Mouse (Mus musculus) ES-Bruce4 (cell line): Measurements from ENCODE around the gene Ip6k1. TPM values are rescaled to one million over a fixed set of nuclear protein-coding genes. Genes with fewer than 3 reads are reported as not detected.
A peak's percentile ranks its signal among the peaks of the same experiment; 100 is the strongest.

Experiments used
- H3K27ac ChIP-seq: 2 replicates; pipeline ENCODE4 v1.5.1; 2012; ENCODE audit warnings: low read length, inconsistent platforms; ENCODE audit not compliant: insufficient read depth
- H3K27me3 ChIP-seq: 2 replicates; pipeline ENCODE4 v1.6.1; 2012; ENCODE audit warnings: mild to moderate bottlenecking, low read length, inconsistent platforms; ENCODE audit not compliant: control insufficient read depth, poor library complexity, insufficient read depth, severe bottlenecking
- H3K36me3 ChIP-seq: 2 replicates; pipeline ENCODE4 v1.6.1; 2012; ENCODE audit warnings: inconsistent platforms, mild to moderate bottlenecking, low read length, moderate library complexity; ENCODE audit not compliant: control insufficient read depth, poor library complexity, insufficient read depth, severe bottlenecking
- H3K4me1 ChIP-seq: one replicate; pipeline ENCODE4 v1.8.1; 2011; ENCODE audit warnings: low read length; ENCODE audit not compliant: control insufficient read depth, insufficient read depth
- H3K4me3 ChIP-seq: 2 replicates; pipeline ENCODE4 v1.5.1; 2011; ENCODE audit warnings: low read depth, mild to moderate bottlenecking, low read length
- H3K9ac ChIP-seq: 2 replicates; pipeline ENCODE4 v1.6.1; 2012; ENCODE audit warnings: low read depth, mild to moderate bottlenecking, inconsistent platforms; ENCODE audit not compliant: poor library complexity, severe bottlenecking
- H3K9me3 ChIP-seq: replicated peaks from 2 replicates; pipeline ENCODE4 v1.6.1; 2012; ENCODE audit warnings: mild to moderate bottlenecking, low read length, inconsistent platforms; ENCODE audit not compliant: control insufficient read depth, poor library complexity, insufficient read depth, severe bottlenecking
- CTCF ChIP-seq: IDR thresholded peaks from one replicate; pipeline ENCODE4 v1.8.1; 2011; ENCODE audit warnings: low read depth, low read length
- EP300 ChIP-seq: IDR thresholded peaks from 2 replicates; pipeline ENCODE4 v1.6.1; 2011; ENCODE audit warnings: low read depth, low read length; ENCODE audit not compliant: insufficient read depth
- POLR2A ChIP-seq: IDR thresholded peaks from one replicate; pipeline ENCODE4 v1.8.1; 2011; ENCODE audit warnings: low read length; ENCODE audit not compliant: insufficient read depth
- polyA plus RNA-seq: library from polyadenylated mRNA; stranded (reverse); fragments of >200 nt; gene quantifications from 2 replicates; pipeline ENCODE4 v1.2.4, GENCODE M21; 2011; ENCODE audit warnings: low read depth; ENCODE audit not compliant: missing spikeins, insufficient read depth, insufficient read length

Gene Ip6k1
- polyA plus RNA-seq, 1 experiment, result 46.9 TPM

DNA sequence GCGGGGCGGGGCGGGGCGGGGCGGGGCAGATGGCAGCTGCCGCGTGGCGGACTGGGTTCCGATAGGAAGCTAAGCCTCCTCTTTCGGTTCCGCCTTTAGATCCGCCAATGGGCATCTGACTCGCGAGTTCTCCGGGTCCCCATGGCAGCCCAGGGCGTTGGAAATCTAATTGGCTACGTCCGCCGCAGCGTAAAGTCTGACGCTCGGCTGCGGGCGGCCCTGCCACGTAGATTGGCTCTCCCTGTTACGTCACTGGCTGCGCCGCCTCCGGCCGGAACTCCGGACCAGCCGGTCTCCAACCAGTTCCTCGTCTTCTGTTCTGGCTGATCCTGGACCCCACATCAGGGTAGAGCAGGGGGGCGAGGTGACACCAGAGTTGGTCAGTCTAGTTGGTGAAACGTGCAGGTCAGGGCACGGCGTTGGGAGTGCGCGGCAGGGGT, 46.7 kb downstream of the Ip6k1 start, which contains the start of gene Gmppb:
TSS of gene Gmppb (plus strand) at position 227 of the 440 bp plus-strand sequence.
- Histone ChIP-seq H3K27me3 (no peaks in the 10 kb centered on the region), H3K4me1 (no peaks in the 10 kb centered on the region), H3K27ac (no peak within 1 kb of the TSS), H3K4me3 (peak within 1 kb of the TSS; percentile 94), H3K36me3 (peaks cover 5% of the 10 kb centered on the region; the same call in 1 of the 2 replicates), H3K9me3 (no peaks in the 10 kb centered on the region), H3K9ac (peak within 1 kb of the TSS; percentile 47)
- no peak for TF ChIP-seq CTCF
- peak; percentile 26 for TF ChIP-seq POLR2A

DNA sequence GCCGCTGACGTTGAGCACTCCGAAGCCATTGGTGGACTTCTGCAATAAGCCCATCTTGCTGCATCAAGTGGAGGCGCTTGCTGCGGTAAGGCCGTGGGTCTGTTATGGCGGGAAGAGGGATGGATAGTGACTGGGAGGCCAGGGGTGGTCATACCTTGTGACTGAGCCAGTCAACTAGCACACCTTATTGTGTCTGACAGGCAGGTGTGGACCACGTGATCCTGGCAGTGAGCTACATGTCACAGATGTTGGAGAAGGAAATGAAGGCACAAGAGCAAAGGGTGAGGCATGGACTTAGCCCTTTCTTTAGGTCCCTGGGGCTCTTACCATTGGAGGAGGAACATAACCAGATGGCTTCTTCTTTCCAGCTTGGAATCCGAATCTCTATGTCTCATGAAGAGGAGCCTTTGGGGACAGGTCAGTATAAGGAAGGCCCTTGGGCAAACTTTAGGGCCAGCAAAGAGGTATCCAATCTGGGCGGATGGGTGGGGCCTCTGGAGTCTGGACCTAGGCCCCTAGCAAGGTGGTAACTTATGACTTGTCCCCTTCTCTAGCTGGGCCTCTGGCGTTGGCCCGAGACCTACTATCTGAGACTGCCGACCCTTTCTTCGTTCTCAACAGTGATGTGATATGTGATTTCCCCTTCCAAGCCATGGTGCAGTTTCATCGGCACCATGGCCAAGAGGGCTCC, 47.4 kb downstream of the Ip6k1 start:
- peak overlapping the region; percentile 47 for H3K9ac ChIP-seq
- TF ChIP-seq POLR2A, result no peak
- TF ChIP-seq EP300, result no peak
- no peak for TF ChIP-seq CTCF
- H3K4me1 ChIP-seq, result no peaks in the 10 kb centered on the region
- H3K9me3 ChIP-seq, result no peaks in the 10 kb centered on the region
- H3K36me3 ChIP-seq, result peaks cover 5% of the 10 kb centered on the region; the same call in 1 of the 2 replicates
- H3K27ac ChIP-seq, result no peak overlapping the region
- no peaks in the 10 kb centered on the region for H3K27me3 ChIP-seq
- peak overlapping the region; percentile 94 for H3K4me3 ChIP-seq

DNA sequence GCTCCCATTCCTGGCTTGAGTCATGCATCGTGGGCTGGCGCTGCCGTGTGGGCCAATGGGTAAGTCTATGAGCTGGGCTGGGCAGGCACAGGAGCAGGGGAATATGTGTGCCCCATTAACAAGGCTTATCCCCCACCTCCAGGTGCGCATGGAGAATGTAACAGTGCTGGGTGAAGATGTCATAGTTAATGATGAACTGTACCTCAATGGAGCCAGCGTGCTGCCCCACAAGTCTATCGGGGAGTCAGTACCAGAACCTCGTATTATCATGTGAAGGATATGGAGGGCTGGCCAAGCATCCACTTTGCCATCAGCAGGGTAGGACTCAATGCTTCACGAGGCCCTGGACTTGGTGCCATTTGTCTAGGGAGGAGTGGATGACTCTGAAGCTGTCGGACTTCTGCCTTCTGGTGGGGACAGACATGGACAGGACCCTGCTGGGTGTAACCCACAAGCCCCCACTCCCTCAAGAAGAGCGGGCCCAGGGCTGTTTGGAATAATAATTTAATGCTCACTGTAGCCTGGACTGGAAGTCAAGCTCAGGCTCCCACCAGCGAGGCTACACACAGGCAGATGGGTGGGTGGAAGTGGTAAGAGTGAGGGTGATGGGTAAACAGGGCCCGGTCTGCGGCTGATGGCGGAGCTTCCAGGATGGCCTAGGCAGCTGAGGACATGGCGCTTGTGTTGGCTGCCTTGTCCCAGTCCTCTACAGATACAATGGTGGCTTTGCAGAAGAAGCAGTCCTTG, 49.1 kb downstream of the Ip6k1 start:
- no peaks in the 10 kb centered on the region for H3K27me3 ChIP-seq
- H3K27ac ChIP-seq, result no peak overlapping the region
- no peak for TF ChIP-seq CTCF
- no peak for TF ChIP-seq EP300
- no peak for TF ChIP-seq POLR2A
- no peaks in the 10 kb centered on the region for H3K4me1 ChIP-seq
- no peak overlapping the region for H3K4me3 ChIP-seq
- H3K9me3 ChIP-seq, result no peaks in the 10 kb centered on the region
- 0 out of 2 replicates have a peak, but pooled peaks cover 3% of the 10 kb centered on the region for H3K36me3 ChIP-seq
- H3K9ac ChIP-seq, result no peak overlapping the region

DNA sequence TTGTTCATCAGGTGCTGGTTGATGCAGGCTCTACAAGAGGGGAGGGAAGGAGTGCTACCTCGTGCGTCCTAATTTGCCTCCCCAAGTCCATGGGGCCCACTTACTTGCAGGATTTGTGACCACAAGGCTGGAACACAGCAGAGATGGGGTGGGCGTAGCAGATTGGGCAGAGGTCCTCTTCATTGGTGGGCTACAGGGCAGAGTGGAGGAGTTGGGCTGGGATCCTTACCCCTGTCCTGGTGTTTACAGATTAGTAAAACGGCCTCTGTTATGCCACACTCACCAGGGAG, 49.6 kb downstream of the Ip6k1 start:
- TF ChIP-seq CTCF, result no peak
- no peak for TF ChIP-seq EP300
- no peak for TF ChIP-seq POLR2A
- Histone ChIP-seq H3K27me3 (no peaks in the 10 kb centered on the region), H3K27ac (no peak overlapping the region), H3K36me3 (0 out of 2 replicates have a peak, but pooled peaks cover 3% of the 10 kb centered on the region), H3K4me3 (no peak overlapping the region), H3K4me1 (no peaks in the 10 kb centered on the region), H3K9ac (no peak overlapping the region), H3K9me3 (no peaks in the 10 kb centered on the region)

DNA sequence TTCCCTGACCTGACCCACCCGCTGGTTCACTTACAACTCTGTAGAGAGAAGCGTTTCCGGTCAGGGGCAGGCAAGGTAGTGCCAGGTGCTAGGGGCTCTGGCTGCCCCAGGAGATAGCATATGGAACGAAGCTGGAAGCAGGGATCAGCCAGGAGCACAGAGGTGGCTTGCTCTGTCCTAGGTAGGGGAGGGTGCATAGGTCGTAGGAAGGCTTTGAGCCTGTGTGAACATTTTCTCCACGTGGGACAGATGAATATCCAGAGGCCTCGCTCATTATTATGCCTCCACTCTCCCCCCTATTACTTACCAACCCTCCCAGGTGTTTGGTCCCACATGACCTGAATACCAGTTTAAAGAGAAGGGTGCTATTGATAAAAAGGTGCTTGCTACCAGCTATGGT, 50.1 kb downstream of the Ip6k1 start:
- TF ChIP-seq CTCF (no peak), POLR2A (no peak), EP300 (no peak)
- Histone ChIP-seq H3K9me3 (no peaks in the 10 kb centered on the region), H3K36me3 (0 out of 2 replicates have a peak, but pooled peaks cover 3% of the 10 kb centered on the region), H3K9ac (no peak overlapping the region), H3K27ac (no peak overlapping the region), H3K27me3 (no peaks in the 10 kb centered on the region), H3K4me3 (no peak overlapping the region), H3K4me1 (no peaks in the 10 kb centered on the region)
